Mouse (Mus musculus): ENCODE data around the gene Zfyve19.

The Zfyve19 gene

DNA sequence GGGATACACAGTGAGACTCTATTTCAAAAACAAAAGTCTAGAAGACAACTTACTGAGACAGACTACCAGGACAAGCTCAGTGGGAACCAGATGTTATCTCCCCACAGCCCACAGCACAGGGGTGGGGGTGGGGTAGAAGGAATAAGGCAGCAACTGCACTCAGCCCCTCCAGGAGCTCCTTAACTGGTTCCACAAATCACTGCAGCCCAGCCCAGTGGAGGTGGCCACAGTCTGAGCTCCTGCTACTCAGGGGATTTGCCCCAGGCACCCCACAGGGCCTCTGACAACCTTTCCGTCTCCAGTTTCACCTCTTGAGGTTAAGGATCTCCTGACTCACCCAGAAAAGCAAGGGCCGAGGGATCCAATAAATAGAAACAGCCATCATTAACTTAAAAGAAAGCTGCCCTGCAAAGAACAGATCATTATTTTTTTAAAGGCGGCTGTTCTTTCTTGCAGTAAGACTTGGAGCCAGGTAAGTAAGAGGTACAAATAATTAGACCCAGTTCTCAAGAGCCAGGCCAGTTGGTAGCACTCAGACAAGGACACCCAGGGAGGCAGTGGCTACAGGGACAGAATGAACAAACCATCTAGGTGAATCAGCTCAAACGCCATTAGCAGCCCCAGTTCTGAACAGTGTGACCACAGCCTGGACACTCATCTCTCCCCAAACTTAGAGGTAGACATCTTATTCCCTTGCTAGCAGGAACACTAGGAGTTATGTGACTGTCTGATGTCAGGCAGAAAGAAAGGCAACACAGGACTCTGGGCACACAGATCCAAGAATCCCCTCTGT lies 11.9 kb upstream of the Zfyve19 start:
- CTCF ChIA-PET = no interaction called here

DNA sequence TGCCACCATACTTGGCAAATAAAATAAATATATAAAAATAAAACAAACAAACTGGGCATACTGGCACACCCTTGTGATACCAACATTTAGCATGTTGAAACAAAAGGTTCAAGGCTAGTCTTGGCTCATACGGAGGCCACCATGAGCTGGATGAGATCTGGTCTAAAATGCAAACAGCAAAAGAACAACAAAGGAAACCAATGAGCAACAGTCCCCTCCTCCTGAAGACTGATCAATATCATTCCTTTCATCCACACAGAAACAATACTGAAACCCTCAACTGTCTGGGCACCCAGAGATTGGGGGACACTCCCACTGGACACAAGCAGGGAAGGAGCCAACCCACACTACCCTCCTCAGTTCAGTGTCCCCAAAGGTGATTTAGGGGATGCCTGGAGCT lies 10.9 kb upstream of the Zfyve19 start:
- CTCF ChIA-PET = interaction anchor here (0.6 kb wide), 1 partner anchor 9 kb away, joined by 3 read pairs; no protein-coding TSS in a partner anchor

DNA sequence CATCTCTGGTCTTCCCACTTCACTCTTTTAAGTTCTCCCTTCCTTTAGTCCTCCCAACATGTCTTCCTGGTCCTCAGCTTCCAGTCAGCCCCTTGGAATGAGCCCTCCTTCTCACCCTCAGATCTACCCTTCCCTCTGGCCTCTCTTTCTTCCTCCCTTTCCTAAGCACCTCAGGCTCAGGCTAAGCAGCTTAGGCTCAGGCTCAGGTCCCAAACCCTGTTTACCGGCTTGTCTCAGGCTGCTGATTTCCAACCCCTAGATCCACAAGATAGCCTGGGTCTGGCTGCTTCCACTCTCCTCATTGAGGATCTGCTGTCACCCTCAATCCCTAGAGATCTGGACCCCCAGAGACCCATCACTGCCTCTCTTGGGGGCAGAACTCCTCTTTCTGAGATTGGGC lies 10.4 kb upstream of the Zfyve19 start:
- CTCF ChIA-PET = no interaction called here

DNA sequence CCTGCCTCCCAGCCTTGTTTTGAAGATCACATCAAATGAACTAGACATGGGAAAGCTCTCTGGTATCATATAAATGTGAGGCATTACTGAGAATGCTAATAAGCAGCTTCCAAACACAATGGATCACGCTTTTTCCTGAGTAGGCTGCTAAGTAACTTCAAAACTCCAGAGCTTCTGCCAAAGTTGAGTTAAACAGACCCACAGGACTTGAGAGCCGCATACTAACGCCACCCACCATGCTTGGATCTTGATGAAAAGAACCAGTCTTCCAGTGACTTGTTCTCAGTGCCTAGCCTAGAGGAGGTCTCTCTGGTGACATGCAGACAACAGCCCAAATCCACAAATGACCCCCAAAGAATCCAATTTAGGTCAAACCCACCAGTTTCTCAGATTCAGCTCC lies 9.5 kb upstream of the Zfyve19 start:
- CTCF ChIA-PET = no interaction called here

DNA sequence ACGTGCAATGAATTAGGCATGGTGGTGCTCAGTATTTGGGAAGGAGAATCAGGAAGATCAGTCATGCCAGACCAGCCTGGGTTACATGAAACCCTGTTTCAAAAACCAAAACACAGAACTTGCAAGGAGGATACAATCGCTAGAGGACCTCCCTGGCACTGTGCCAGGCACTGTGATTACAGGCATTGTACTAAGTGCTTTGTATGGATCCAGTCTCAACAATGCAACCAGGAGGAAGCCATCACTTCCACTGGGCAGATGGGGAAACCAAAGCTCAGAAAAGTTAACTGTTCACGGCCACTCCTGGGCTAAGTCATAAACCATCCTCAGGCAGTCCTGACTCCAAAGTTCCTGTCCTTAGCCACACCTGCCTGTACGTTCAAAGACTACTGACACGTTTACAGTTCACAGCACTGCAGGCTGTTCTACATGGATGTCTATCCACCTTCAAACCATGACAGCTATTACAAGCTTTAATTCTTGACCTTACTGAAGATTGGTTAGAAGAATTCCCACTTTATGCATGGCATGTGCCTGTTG lies 5.4 kb upstream of the Zfyve19 start:
- CTCF ChIA-PET = interaction anchor here (0.6 kb wide), 1 partner anchor 254 kb away, joined by 3 read pairs; no protein-coding TSS in a partner anchor

DNA sequence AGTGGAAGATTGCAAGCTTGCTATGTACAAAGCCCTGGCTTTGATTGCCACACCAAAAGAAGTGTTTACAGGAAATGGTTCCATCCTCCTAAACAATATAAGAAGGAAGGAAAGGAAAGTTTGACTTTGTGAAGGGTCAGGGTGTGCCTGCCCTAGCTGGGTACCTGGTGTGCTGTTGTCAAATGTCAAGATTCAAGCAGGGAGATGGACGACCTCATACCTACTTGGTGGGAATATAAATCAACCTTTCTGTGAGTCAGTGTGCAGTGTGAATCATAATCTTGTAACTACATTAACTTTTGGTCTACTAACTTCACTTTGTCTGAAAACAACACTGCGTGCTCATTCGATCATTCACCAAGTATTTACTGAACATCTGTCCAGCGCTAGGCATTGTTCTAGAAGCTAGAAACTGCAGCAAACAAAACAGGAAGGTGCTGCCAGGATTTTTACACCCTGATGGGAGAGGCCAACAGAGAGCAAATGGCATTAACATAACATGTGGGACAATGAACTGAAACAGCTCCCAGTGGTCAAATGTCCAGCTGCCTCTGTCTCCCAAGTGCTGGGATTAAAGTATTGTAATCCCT lies 4.5 kb upstream of the Zfyve19 start:
- CTCF ChIA-PET = no interaction called here

DNA sequence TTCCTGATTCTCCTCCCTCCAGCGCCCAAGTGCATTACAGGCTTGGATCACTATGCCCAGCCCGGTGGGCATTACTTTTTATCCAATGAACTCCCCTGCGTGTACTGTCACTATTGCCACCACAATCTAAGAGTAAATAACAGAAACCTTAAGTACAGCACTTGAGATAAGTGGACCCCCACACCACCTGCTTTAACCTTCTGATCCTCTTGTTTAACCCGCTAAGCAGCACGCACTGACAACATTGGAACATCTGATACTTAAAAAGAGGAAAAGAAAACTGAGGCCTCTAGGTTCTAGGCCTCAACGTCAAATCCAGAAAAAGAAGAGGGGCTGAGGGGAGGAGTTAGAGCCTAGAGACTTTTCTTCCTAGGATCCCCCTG lies 465 bp upstream of the Zfyve19 start:
- CTCF ChIA-PET = interaction anchor here (0.8 kb wide), 1 partner anchor 162 kb away, joined by 13 read pairs; no protein-coding TSS in a partner anchor

DNA sequence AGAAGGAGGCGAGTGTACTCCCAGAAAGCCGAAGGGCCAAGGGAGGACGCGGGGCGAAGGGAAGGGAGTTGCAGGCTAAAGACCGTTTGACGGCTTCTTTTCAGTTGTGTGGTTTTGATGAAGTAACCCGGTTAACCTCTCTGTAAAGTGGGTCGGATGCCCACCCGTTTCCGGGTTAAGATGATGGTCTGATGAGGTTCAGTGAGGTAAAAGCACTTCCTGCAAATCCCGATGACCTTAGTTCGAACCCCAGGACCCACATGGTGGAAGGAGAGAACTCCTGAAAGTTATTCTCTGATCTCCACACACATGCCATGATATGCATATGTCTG lies 725 bp downstream of the Zfyve19 start:
- CTCF ChIA-PET = no interaction called here

DNA sequence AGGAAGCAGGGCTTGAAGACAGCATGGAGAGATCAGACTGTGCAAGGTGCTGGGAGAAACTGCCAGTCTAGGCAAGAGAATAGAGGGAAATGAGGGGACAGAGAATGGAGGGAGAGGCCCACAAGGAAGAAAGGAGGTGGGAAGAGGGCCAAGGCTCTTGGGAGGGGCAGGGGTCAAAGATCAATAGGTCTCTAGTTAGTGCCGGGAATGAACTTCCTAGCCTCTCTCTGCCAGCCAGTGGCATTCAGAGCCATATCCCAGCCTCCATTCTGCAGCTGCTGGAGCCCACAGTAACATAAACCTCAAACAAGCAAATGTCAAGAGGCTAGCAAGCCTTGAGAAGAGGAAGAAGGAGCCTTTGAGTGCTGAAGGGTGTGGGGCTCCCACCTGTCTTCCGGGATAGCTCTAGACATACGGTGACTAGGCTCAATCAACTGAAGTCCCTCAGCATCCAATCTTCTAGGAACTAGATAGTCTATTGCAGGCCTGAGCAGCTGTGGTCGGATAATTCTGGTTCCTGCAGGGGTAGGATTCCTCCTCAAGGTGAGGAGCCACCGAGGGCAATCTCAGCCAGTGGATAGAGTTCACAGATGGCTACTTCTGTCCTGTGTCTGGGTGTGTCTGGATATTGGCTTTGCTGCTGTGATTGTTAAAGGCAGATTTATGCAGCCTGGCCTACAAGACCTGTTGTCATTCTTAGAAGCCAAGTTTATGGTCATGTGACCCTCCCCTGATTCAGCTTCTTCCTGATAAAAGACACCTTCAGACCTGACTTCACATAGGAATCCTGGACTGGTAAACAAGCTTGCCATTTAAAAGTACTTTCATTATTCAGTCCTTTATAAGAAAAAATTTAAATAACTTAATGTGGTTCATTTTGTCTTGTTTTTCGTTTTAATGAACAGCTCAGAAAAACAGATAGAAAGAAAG lies 21.6 kb downstream of the Zfyve19 start, which contains the start of gene Ppp1r14d:
TSS of gene Ppp1r14d (minus strand) at position 132 of the 930 bp plus-strand sequence.
- CTCF ChIA-PET = interaction anchor here (0.7 kb wide), 2 partner anchors 25 to 1011 kb away, joined by 4 to 21 read pairs; no protein-coding TSS in a partner anchor

DNA sequence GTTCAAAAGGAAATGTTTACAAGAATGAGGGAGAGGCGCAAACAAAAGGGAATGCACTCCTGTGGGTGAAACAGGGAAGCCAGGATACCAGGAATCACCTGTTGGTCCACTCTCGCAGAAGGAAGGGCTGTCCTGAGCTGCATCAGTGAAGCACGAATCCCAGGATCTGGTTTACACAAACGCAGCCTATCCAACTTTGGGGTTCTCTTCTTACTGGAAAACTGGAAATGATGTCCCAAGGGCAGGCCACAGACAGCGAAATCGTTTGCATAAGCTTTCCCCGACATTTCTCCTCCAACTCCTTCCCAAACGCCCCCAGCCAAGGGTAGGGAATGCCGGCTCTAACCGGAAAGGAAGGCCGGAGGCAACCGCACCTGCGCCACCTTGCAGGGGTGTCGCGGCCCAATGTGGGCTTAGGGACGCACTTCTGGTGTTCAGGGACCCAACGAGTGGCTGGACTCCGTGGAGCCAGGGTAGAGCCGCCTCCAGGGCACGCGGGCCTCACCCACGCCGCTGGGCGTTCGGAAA lies 28.3 kb downstream of the Zfyve19 start:
- CTCF ChIA-PET = no interaction called here

DNA sequence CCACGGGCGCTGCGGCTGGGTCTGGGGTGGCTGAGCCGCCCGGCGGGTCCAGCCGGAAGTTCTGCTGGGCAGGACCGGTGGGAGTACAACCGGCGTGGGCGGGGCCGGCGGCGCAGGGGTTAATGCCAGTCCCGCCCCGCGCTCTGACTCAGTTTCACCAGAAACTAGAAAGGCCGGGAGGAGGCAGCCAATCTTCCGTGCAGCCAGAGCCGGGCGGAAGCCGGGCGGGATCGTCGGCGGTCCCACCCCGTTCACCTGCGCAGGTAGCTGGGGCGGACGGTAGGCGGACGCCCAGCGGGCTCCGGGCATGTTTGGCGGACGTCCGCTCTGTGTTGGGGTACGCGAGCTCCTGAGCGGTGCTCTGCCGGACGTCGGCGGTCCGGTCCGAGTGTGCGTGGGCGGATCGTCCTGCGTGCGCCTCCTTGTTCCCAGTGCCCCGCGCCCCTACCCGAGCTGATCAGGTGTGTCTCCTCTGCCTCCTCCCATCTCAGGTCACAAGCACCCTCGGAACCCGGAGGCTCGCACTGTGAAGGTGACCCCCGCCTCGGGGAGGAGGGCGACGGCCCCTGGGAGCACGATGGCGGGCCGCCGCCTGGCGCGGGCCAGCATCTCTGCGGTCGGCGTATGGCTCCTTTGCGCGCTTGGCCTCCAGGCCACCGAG lies 28.9 kb downstream of the Zfyve19 start, which contains the start of gene Spint1:
TSS of gene Spint1 (plus strand) at position 153 of the 661 bp plus-strand sequence.
- CTCF ChIA-PET = no interaction called here

DNA sequence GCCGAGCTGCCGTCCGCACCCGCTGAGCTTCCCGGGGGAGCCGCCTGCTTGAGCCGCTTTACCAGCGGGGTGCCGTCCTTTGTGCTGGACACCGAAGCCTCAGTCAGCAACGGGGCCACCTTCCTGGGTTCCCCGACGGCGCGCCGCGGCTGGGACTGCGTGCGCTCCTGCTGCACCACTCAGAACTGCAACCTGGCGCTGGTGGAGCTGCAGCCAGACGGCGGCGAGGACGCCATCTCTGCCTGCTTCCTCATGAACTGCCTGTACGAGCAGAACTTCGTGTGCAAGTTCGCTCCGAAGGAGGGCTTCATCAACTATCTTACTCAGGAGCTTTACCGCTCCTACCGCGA lies 29.4 kb downstream of the Zfyve19 start:
- CTCF ChIA-PET = no interaction called here

DNA sequence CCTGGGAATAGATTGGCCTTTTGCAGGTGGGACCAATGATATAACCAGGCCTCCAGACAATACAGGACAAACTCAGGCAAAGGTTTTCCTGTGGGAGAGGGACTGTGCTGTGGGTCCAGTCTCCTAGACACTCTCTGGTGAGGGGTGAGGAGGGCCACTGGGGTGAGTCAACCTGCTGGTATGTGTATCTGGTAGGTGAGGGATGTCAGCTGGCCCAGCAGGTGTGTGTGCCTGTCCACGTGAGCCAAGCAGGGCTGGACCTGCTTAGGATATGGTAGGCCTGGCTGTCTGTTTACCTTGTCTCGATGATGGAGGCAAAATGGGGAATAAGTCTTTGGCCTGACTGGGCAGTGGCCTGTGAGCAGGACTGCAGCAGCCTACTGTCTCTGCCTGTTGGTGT lies 30.3 kb downstream of the Zfyve19 start:
- CTCF ChIA-PET = no interaction called here

DNA sequence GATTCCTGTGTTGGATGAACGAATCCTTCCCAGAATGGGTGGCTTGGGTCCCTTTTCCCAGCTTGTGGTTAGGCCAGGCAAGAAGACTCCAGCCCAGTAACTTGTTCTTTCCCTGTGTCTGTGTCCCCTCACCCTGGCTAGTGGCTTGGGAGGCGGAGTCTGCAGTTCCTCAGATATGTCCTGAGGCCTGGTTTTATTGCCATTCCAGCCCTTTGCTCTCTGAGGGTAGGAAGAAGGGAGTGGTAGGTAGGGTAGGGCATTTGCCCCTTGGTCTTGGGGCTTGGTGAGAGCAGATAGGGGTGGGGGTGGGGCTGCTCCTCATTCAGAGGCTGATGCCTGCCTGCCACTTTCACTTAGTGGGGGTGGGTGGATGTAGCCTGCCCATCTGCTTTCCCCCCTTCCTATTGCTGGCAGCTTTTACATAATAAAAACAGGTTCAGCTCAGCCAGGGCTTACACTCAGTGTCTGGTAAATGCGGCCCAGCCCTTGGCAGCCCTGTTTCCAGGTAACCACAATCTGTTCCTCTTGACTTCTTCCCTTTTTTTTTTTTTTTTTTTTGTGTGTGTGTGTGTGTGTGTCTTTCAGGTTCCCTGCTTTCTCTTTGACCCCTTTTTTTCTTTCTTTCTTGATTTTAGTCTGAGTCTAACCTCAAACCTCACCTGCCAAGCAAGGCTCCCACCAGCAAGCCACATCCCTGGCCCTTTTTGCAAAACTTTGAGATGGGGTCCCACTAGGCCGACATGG lies 31.8 kb downstream of the Zfyve19 start:
- CTCF ChIA-PET = interaction anchor here (0.6 kb wide), 1 partner anchor 173 kb away, joined by 6 read pairs; no protein-coding TSS in a partner anchor

DNA sequence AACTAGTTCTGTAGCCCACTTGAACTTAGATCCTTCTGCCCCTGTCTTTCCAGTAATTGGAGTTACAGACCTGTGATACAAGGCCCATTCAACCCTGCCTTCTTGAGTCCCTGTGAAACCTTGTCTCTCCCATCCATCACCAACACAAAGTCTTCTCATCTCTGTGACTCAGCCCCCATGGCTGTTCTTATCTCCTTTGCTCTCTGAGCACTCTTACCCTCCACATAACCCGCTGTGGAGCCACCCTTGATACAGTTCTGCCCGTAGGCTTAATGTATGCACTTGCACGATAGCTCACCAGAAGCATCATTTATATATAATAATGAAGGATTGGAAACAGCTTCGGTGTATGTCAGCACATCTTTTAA lies 32.4 kb downstream of the Zfyve19 start:
- CTCF ChIA-PET = no interaction called here

DNA sequence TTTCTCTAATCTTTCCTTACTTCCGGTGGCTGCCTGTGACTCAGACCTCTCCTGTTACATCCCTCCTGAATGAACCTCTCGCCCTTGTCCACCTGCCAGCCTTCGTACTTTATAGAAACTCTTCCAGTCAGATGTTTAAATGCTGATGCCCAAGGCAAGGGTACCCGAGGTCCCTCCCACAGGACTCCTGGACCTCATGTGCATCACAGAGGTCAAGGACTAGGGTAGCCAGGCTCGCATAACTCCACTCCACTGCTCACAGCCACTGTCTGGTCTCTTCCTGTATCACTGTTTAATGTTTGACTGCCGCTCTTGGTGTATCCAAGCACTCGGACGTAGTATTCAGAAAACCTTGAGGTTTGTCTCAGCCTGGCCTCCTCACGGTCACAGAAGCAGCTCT lies 34.1 kb downstream of the Zfyve19 start:
- CTCF ChIA-PET = no interaction called here

DNA sequence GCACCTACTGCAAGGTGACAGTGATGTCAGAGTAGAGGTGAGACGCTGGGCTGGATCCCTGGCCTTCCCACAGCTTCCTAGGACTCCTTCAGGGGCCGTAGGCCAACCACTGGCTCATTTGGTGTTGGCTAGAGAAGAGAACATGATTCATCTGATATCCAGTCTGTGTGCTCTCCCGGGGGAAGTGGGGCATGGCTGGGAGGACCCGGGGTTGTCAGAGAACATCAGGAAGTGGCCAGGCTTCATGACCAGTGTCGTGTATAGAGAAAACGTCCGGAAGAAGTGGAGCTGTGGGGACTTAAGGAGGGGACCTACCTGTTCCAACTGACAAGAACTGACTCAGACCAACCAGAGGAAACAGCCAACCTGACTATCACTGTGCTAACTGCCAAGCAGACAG lies 36.8 kb downstream of the Zfyve19 start:
- CTCF ChIA-PET = no interaction called here

DNA sequence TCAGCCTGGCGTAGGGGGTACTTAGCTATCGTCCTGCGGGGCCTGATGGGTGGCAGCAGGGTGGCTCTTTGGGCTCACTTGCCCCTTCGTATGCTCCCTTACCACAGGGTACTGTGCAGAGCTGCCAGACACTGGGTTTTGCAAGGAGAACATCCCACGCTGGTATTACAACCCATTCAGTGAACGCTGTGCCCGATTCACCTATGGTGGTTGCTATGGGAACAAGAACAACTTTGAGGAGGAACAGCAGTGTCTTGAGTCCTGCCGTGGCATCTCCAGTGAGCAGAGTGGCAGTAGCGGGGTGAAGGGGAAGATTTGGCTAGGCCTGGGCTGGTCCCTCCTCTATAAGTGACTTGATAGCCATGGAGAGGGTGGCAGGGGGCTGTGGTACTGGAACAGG lies 39.5 kb downstream of the Zfyve19 start:
- CTCF ChIA-PET = no interaction called here

DNA sequence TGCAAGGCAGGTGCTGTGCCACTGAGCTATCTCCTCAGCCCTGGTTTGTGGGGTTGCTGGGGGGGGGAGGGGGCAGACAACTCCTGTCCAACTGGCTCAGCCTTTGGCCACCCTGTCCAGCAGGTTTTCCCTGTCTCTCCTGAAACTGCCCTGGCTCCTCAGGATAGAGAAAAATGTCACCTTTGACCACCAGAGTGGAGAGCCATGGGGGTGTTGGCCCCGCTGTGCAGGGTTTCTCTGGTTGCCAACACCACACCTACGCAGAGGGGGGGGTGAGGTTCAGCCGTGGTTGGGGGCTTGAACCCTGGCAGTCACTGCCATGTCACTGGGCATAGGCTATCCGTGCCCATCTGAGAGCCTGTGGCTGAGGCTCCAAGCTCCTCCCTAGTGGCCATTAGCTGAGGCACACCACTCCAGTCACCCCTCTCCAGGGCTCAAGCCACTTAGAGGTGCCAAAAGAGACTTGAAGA lies 41.2 kb downstream of the Zfyve19 start:
- CTCF ChIA-PET = interaction anchor here (0.7 kb wide), 1 partner anchor 250 kb away, joined by 3 read pairs; no protein-coding TSS in a partner anchor

DNA sequence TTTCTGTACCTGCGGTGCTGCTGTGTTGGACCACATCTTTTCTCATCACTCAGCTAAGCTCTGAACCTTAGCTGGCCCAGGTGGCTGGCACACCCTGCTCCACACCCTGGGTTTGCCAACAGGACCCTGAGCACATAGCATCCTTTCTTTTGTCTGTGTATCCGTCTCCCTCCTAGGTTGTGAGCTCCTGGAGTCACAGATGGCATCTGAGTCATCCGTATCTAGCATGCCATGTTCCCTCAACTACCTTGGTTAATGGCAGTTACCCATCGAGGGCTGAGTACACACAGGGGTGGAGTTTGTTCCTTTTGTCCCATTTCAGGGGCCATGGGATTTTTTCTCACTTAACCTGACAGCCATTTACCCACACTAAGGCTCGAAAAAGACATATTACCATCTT lies 42.0 kb downstream of the Zfyve19 start:
- CTCF ChIA-PET = no interaction called here
